ENCODE assay signal across 25 mouse cellular contexts in the genomic region with DNA sequence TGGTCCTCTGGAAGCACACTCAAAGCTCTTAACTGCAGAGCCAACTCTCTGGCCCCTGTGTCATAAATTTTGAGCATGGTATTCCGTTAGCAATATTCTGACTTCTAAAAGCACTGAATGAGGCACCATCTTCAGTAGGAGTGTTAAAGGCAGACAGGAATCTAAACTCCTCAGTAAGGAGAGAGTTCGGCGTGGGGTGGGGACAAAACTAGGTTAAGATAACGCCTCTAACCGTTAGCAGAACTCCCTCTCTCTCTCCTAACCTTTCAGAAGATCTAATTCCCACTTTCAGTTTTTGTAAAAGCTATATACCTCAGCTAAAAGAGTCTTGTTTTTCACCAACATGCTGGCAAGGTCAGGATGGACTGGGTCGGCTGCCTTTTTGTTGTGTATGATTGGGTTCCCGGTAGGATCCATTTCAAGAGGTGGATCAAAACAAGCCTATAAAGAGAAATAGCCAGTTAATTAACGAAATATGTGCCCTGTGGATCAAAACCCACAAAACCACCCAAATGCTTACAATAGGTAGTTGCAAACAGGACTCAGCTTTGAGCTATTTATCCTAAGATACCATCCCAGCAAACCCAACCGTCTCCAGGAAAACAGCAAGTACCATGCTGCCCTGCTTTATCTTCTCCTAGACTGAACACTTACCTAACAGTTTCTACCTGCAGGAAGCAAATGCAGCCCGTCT. TPM values are rescaled to one million over a fixed set of nuclear protein-coding genes. Genes with fewer than 3 reads are reported as not detected.
DNase-seq lines count a peak whose midpoint lies in the region; ATAC-seq lines count a peak whose summit lies in the region.
"Had no signal": no experiment of that assay in that cellular context is flagged by ENCODE, and none has a peak within 500 bp of the region (broad histone marks: within the 10 kb centered on the region; RNA-seq: fewer than 3 reads in every experiment).

No protein-coding gene starts in this region.

- H3K27me3 ChIP-seq in liver, embryonic 11.5 days (replicated peaks; ENCODE audit: control insufficient read depth, insufficient read depth, low read length): no peaks in the 10 kb centered on the region
- H3K27me3 ChIP-seq in liver, embryonic 15.5 days: no peaks in the 10 kb centered on the region
- no peaks in the 10 kb centered on the region for H3K27me3 ChIP-seq in hindbrain, embryonic 11.5 days (ENCODE audit: control insufficient read depth, insufficient read depth, low read length)
- H3K27me3 ChIP-seq: embryonic facial prominence, embryonic 13.5 days; heart, embryonic 15.5 days had no signal

- DNase-seq in heart, adult 11 months: peak; percentile 64
- no peak for DNase-seq in heart, postnatal 10 days
- no peak for DNase-seq in liver, embryonic 11.5 days (ENCODE audit: low spot score)
- no peak for DNase-seq in hindbrain, embryonic 11.5 days (ENCODE audit: low spot score)
- DNase-seq in urinary bladder, postnatal 36 days (ENCODE audit: low spot score in 2 of 2): no peak
- DNase-seq in right cerebral cortex, postnatal 10 days (ENCODE audit: low spot score in 2 of 2): no peak
- DNase-seq: adrenal gland, adult 2 months; adrenal gland, postnatal 25 days; B cell, adult 2 months; cerebellum, adult 18-20 months; cerebellum, adult 9-11 months; cerebellum, postnatal 36 days; gastrocnemius, postnatal 36 days; heart, adult 2 months had no signal

- 47% methylated on average over 10 of the region's 10 CpGs for WGBS in liver, embryonic 11.5 days
- 34% methylated on average over 10 of the region's 10 CpGs for WGBS in liver, embryonic 15.5 days (ENCODE audit: insufficient replicate concordance)
- 82% methylated on average over 10 of the region's 10 CpGs for WGBS in hindbrain, embryonic 11.5 days

- peaks cover 17% of the 10 kb centered on the region for H3K4me1 ChIP-seq in liver, embryonic 11.5 days (replicated peaks; ENCODE audit: control insufficient read depth, insufficient read depth, low read length)
- H3K4me1 ChIP-seq in liver, embryonic 15.5 days (replicated peaks): peaks cover 37% of the 10 kb centered on the region
- H3K4me1 ChIP-seq in hindbrain, embryonic 11.5 days (replicated peaks; ENCODE audit: control insufficient read depth, insufficient read depth, low read length): no peaks in the 10 kb centered on the region
- H3K4me1 ChIP-seq: embryonic facial prominence, embryonic 13.5 days; forebrain, embryonic 10.5 days; heart, embryonic 15.5 days; hindbrain, embryonic 10.5 days had no signal

- no peaks in the 10 kb centered on the region for H3K9me3 ChIP-seq in liver, embryonic 11.5 days (ENCODE audit: control insufficient read depth, low read length)
- H3K9me3 ChIP-seq in liver, embryonic 15.5 days (replicated peaks): no peaks in the 10 kb centered on the region
- H3K9me3 ChIP-seq in hindbrain, embryonic 11.5 days (ENCODE audit: control insufficient read depth, low read length): no peaks in the 10 kb centered on the region
- H3K9me3 ChIP-seq: embryonic facial prominence, embryonic 13.5 days; forebrain, embryonic 10.5 days; heart, embryonic 15.5 days; hindbrain, embryonic 10.5 days had no signal

- intact Hi-C loops in heart, postnatal 10 days (cut with DNase I): no loop called here

- H3K9ac ChIP-seq in liver, embryonic 11.5 days (ENCODE audit: low read depth, low read length): no peak overlapping the region
- H3K9ac ChIP-seq in liver, embryonic 15.5 days: no peak overlapping the region
- H3K9ac ChIP-seq in hindbrain, embryonic 11.5 days (ENCODE audit: low read depth, low read length): no peak overlapping the region
- H3K9ac ChIP-seq: embryonic facial prominence, embryonic 13.5 days; heart, embryonic 15.5 days had no signal

- no peaks in the 10 kb centered on the region for H3K36me3 ChIP-seq in liver, embryonic 11.5 days (ENCODE audit: control insufficient read depth, insufficient read depth, low read length)
- no peaks in the 10 kb centered on the region for H3K36me3 ChIP-seq in liver, embryonic 15.5 days (replicated peaks)
- H3K36me3 ChIP-seq in hindbrain, embryonic 11.5 days (ENCODE audit: control insufficient read depth, insufficient read depth, low read length): no peaks in the 10 kb centered on the region
- H3K36me3 ChIP-seq: embryonic facial prominence, embryonic 13.5 days; forebrain, embryonic 10.5 days; heart, embryonic 15.5 days; hindbrain, embryonic 10.5 days had no signal

- peak overlapping the region; percentile 41; the same call in 1 of the 2 replicates for H3K27ac ChIP-seq in liver, embryonic 11.5 days (ENCODE audit: low read depth, low read length)
- H3K27ac ChIP-seq in liver, embryonic 15.5 days (replicated peaks): peak overlapping the region; percentile 72
- H3K27ac ChIP-seq in hindbrain, embryonic 11.5 days (ENCODE audit: low read depth, low read length): no peak overlapping the region
- H3K27ac ChIP-seq: embryonic facial prominence, embryonic 13.5 days; forebrain, embryonic 10.5 days; heart, adult 2 months; heart, embryonic 15.5 days; hindbrain, embryonic 10.5 days; hindbrain, postnatal 0 days had no signal

- H3K4me3 ChIP-seq in liver, embryonic 11.5 days (ENCODE audit: low read depth, low read length): no peak overlapping the region
- no peak overlapping the region for H3K4me3 ChIP-seq in liver, embryonic 15.5 days (replicated peaks)
- no peak overlapping the region for H3K4me3 ChIP-seq in hindbrain, embryonic 11.5 days (ENCODE audit: low read depth, low read length)
- H3K4me3 ChIP-seq: embryonic facial prominence, embryonic 13.5 days; forebrain, embryonic 10.5 days; heart, adult 2 months; heart, embryonic 15.5 days; hindbrain, embryonic 10.5 days had no signal

- 0 out of 2 replicates have a peak, but pooled peaks have one; percentile 30 for ATAC-seq in liver, embryonic 11.5 days (replicated peaks; ENCODE audit: low FRiP score)
- no peak for ATAC-seq in liver, embryonic 15.5 days (ENCODE audit: insufficient read depth)
- no peak for ATAC-seq in hindbrain, embryonic 11.5 days (ENCODE audit: low FRiP score)
- ATAC-seq: CD4-positive, CD25-positive, alpha-beta regulatory T cell, adult 4 months; forebrain, embryonic 14.5 days; hindbrain, postnatal 0 days had no signal

- H3K4me2 ChIP-seq in liver, embryonic 11.5 days: peak overlapping the region; percentile 30
- H3K4me2 ChIP-seq in liver, embryonic 15.5 days: peak overlapping the region; percentile 29
- no peak overlapping the region for H3K4me2 ChIP-seq in hindbrain, embryonic 11.5 days (replicated peaks; ENCODE audit: low read depth, low read length)
- H3K4me2 ChIP-seq: embryonic facial prominence, embryonic 13.5 days; heart, embryonic 11.5 days; heart, embryonic 15.5 days had no signal

RNA-seq across cellular contexts. Expression of gene Tex21, which starts 7.3 kb away (rescaled TPM):
- not detected for total RNA-seq in heart, postnatal 10 days (2021)
- polyA plus RNA-seq in liver, embryonic 11.5 days (2014; fragmentation: Nextera tagmentation; extraction: Ambion mirVana): 0.10 TPM in 1 of 2 replicates, not detected in the other
- 0.12 TPM in 1 of 2 replicates, not detected in the other for polyA plus RNA-seq in liver, embryonic 15.5 days (2015; fragmentation: Nextera tagmentation; extraction: Ambion mirVana)
- polyA plus RNA-seq in hindbrain, embryonic 11.5 days (2014; fragmentation: Nextera tagmentation; extraction: Ambion mirVana): not detected in 2 replicates
- total RNA-seq: adrenal gland, adult 2 months; adrenal gland, postnatal 25 days; gastrocnemius, adult 8-10 months; gastrocnemius, postnatal 36 days; heart, adult 2 months; heart, postnatal 25 days; hindbrain, postnatal 0 days had no signal
- polyA plus RNA-seq: adrenal gland, adult 2 months; CD4-positive, CD25-positive, alpha-beta regulatory T cell, adult 4 months; embryonic facial prominence, embryonic 13.5 days; forebrain, embryonic 10.5 days; forebrain, embryonic 14.5 days; heart, adult 2 months; heart, embryonic 11.5 days; heart, embryonic 15.5 days; hindbrain, embryonic 10.5 days; hindbrain, postnatal 0 days had no signal

RNA-seq across cellular contexts. Expression of gene Mthfd1, which starts 15.8 kb away (rescaled TPM):
- 10 to 100 TPM; 29.9 to 31.1 TPM for total RNA-seq in heart, postnatal 10 days (2021)
- 178 and 218 TPM in 2 replicates for polyA plus RNA-seq in liver, embryonic 11.5 days (2014; fragmentation: Nextera tagmentation; extraction: Ambion mirVana)
- polyA plus RNA-seq in liver, embryonic 15.5 days (2015; fragmentation: Nextera tagmentation; extraction: Ambion mirVana): 94.7 and 101 TPM in 2 replicates
- 49.5 and 54.4 TPM in 2 replicates for polyA plus RNA-seq in hindbrain, embryonic 11.5 days (2014; fragmentation: Nextera tagmentation; extraction: Ambion mirVana)
